Mouse (Mus musculus) gastrocnemius, adult 18-20 months (tissue): ENCODE results near the gene Ppan. TPM values are rescaled to one million over a fixed set of nuclear protein-coding genes. Genes with fewer than 3 reads are reported as not detected.
A peak's percentile ranks its signal among the peaks of the same experiment; 100 is the strongest.

ENCODE experiments used
- DNase-seq: peaks from one replicate; pipeline ENCODE4 v3.0.0; 2021; ENCODE audit warnings: low spot score
- total RNA-seq, 2 experiments: library from RNA; stranded (reverse); gene quantifications; 2 replicates each; pipeline ENCODE4 v1.2.3; 2021

The Ppan gene
- total RNA-seq, 2 experiments from 2014 or later, result 6.6 to 6.9 TPM

- peak; percentile 99 for DNase-seq
Measured at GRCm38 (mm10) chr9:20878041-20878709, 9.8 kb upstream of the Ppan start.

DNA sequence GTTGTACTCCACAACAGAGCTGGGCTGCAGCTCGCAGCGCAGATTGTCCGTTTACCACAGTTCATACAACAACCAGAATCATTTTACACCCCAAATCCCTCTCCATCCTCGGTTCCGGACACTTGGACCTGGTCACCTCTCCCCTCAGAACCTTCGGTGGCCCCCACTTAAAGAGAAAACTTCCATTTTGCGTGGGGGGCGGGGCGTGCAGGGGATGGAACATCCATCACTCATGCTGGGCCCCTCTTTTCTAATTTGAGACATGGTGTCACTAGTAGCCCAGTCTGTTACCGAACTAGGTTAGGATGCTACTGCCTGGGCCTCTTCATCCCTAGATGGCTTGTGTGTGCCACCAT lies 9.3 kb upstream of the Ppan start:
- DNase-seq, result no peak

DNA sequence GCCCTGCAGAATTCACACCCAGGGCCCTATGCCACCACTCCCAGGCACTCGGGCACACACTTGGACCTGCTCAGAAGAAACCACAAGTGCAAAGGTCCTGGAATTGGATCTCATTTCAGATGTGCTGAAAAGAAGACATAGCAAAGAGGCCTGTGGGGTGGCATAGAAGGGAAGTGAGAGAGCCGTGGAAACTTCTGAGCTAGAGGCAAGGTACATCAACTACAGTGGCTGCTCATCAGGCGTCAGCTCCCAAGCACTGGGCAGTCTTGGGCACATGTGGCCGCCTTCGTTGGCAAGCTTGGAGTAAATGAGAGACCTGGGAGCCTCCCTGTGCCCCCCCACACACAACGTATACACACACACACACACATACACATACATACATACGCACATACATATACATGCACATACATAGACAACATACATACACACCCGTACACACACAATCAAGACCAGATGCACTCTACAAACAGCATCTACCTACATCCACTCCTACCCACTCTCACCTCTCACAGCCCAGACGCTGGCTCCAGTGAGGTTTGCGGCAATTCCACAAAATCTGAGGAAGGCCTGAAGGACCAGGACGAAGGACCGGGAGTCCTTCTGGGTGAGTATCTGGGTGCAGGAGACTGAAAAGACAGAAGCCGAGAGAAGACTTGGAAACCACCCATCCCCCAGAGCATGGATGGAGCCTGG lies 8.7 kb upstream of the Ppan start, which contains the start of gene Angptl6:
Gene Angptl6 (minus strand): TSS at position 631 of the 696 bp plus-strand sequence.
- DNase-seq, result no peak

- DNase-seq, result no peak
Measured at GRCm38 (mm10) chr9:20886563-20886962, 1.4 kb upstream of the Ppan start.

DNA sequence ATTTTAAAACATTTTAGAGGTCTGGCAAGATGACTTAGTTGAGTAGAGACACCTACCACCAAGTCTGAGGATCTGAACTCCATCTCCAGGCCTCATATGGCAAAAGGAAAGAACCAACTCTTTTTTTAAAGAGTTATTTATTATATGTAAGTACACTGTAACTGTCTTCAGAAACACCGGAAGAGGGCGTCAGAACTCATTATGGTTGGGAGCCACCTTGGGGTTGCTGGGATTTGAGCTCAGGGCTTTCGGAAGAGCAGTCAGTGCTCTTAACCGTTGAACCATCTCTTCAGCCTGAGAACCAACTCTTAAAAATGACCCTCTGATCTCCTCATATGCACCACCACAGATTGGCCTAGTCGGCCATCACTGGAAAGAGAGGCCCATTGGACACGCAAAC lies 784 bp upstream of the Ppan start:
- no peak for DNase-seq

DNA sequence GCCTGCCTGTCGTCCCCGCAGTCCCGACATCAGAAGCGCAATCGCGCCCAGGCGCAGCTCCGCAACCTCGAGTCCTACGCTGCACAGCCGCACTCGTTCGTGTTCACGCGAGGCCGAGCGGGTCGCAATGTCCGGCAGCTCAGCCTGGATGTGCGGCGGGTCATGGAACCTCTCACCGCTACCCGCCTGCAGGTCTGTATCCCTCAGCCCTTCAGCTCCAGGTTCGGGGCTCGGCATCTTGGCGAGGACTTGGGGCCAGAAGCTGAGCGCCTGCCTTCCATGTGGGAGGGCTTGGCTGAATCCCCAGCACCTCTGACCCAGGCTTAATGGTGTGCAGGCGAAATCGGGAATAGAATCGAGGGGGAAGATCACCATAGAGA lies 401 bp downstream of the Ppan start:
- DNase-seq, result no peak

DNA sequence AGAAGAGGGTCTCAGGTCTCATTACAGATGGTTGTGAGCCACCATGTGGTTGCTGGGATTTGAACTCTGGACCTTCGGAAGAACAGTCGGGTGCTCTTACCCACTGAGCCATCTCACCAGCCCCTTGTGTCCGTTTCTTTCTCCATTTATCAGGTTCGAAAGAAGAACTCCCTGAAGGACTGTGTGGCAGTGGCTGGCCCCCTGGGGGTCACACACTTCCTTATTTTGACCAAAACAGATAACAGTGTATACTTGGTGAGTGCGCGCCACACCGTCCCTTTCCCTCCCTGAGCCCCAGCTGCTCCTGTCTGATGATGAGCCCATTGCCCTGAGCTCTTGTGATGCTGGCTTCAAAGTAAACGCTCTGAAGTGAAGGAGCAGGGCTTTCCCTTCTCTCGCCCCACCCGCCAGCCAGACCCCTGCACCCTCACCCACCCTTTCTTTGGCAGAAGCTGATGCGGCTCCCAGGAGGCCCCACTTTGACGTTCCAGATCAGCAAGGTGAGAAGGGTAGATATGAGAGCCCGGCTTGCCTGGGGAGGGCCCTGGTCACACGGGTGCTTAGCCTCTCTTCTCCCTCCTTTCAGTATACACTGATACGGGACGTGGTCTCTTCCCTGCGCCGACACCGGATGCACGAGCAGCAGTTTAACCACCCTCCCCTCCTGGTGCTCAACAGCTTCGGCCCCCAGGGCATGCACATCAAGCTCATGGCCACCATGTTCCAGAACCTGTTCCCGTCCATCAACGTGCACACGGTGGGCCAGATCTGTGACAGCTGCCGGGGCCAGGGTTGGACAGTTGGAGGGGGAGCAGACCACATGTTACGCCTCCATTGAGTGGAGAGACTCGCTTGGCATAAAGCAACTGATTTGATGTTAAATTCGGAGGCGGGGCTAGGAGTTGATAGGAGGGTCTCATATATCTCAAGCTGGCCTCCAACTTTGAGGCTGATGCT lies 1.5 kb downstream of the Ppan start:
- DNase-seq, result no peak

DNA sequence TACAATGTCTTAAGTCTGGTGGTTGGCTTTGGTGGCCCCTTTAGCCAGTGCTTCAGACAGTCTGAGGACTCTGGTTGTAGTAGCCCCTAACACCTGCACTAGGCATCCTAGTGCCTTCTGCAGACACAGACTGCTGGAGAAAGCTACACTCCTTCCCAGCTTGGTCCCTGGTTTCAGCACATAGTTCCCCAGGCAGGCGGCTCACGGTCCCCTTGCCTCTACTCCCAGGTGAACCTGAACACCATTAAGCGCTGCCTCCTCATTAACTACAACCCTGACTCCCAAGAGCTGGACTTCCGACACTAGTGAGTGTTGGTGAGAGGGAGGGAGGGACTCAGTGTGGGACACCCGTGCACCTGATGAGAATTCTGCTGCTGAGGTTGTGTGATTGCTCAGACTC lies 2.4 kb downstream of the Ppan start:
- no peak for DNase-seq

GRCm38 (mm10) chr9:20891339-20892103 lies 3.5 kb downstream of the Ppan start:
- no peak for DNase-seq

DNA sequence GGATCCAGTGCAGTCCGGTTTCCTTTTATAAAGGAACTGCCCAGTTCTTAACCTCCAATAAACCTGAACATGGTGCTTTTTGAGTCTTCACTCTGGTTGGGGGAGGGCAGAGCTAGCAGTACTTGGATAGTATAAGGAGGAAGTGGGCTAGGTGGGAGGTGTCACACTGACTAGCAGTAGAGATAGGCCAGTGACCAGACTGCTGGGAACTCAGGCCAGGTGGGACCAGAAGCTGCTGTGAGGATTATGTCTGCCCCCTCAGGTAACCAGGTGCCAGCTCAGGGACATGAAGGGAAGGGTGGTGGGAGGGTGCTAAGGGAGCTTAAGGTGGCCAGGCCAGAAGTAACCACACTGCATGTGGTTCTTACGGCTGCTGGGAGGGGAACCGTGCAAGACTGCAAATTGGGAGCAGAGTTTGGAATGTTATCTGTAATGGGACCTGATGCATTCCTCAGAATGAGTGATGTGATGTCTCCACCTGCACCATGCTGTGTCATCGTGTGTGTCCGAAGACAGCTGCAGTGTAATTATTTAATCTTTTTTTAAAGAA lies 4.2 kb downstream of the Ppan start:
- no peak for DNase-seq

- no peak for DNase-seq
Measured at GRCm38 (mm10) chr9:20893069-20893468, 5.1 kb downstream of the Ppan start.

GRCm38 (mm10) chr9:20893590-20894343 lies 5.8 kb downstream of the Ppan start:
- DNase-seq, result no peak

- no peak for DNase-seq
Measured at GRCm38 (mm10) chr9:20894629-20895028, 6.7 kb downstream of the Ppan start.

- DNase-seq, result no peak
Measured at GRCm38 (mm10) chr9:20895382-20895781, 7.4 kb downstream of the Ppan start.

- no peak for DNase-seq
Measured at GRCm38 (mm10) chr9:20897736-20898510, 9.9 kb downstream of the Ppan start.

- DNase-seq, result peak; percentile 83
Measured at GRCm38 (mm10) chr9:20898511-20899073, 10.6 kb downstream of the Ppan start, which contains the start of gene Eif3g. Eif3g (minus strand) TSS chr9:20898623.

DNA sequence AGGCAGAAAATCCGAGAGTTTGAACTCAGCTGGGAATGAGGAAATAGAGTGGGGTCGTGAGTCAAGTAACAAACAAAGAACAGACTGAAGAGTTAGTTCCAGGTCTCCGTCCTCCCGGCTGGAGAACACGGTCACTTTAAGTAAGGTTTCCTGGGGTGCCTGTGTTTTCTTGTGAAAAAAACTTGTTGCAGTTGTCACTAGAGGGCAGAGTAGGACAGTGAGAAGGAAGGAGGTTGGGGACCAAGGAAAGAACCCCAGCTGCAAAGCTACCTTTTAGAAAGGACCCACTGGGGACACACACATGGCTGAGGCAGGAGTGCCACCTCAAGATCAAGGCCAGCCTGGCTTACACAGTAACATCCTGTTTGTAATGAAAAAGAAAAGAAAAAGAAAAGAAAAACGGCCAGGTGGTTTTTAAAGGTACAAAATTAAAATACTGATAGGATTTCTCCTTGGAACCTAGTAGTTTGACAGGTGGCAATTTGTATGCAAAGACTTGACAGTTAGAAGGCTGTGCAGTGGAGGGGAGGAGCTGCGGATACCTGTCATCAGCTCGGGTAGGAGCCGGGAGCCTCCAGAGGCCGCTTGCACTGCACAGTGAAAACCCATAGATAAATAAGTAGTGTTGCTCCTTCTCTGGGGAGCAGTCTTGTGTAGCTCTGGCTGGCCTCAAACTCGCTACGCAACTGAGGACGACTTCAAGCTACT lies 13.6 kb downstream of the Ppan start:
- DNase-seq, result peak; percentile 56

- no peak for DNase-seq
Measured at GRCm38 (mm10) chr9:20902174-20902491, 14.2 kb downstream of the Ppan start.

- DNase-seq, result no peak
Measured at GRCm38 (mm10) chr9:20909948-20910347, 22.0 kb downstream of the Ppan start.
